In the genomic region with DNA sequence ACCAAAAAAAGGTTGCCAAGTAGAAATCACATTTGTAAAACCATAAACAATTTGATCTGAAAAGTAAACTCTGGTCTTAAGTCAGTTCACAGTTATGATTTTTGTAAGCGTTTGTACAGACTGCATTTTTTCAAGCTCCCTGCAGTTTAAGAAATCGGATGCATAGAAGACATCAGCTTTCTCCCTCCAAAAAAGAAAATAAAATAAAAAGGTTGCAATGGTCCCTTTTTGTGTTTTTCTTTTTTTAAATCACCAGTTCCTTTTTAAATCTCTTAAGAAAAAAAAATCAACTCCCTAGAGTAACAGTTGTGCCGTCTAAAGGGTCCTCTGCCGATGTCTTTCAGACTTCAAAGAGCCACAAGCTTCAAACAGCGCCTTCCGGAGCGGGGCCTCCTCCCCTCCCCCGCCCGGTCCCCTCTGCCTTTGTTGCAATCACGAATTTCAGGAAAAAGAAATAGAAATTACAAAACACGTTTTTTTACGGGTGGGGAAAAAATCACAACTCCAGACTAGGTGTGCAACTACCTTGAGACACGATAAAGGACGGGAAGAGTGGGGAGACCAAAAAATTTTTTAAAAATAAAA, we compare ENCODE assay signal across 10 mouse cellular contexts. TPM values are rescaled to one million over a fixed set of nuclear protein-coding genes. Genes with fewer than 3 reads are reported as not detected.
DNase-seq lines count a peak whose midpoint lies in the region; ATAC-seq lines count a peak whose summit lies in the region.
"Had no signal": no experiment of that assay in that cellular context is flagged by ENCODE, and none has a peak within 500 bp of the region (broad histone marks: within the 10 kb centered on the region; RNA-seq: fewer than 3 reads in every experiment).

No protein-coding gene starts in this region.

- peak overlapping the region; percentile 85 for H3K4me3 ChIP-seq in heart, embryonic 13.5 days
- peak overlapping the region; percentile 78 for H3K4me3 ChIP-seq in hindbrain, embryonic 15.5 days
- peak overlapping the region; percentile 100 for H3K4me3 ChIP-seq in midbrain, embryonic 14.5 days (replicated peaks; ENCODE audit: low read depth, low read length)

- WGBS in heart, embryonic 13.5 days = under 1% methylated on average over 14 of the region's 14 CpGs
- WGBS in hindbrain, embryonic 15.5 days = under 1% methylated on average over 14 of the region's 14 CpGs
- under 1% methylated on average over 14 of the region's 14 CpGs for WGBS in midbrain, embryonic 14.5 days

- no peaks in the 10 kb centered on the region for H3K9me3 ChIP-seq in heart, embryonic 13.5 days
- no peaks in the 10 kb centered on the region for H3K9me3 ChIP-seq in hindbrain, embryonic 15.5 days
- H3K9me3 ChIP-seq in midbrain, embryonic 14.5 days (ENCODE audit: control insufficient read depth, low read length) = no peaks in the 10 kb centered on the region

- H3K4me2 ChIP-seq in heart, embryonic 13.5 days = peak overlapping the region; percentile 93
- peak overlapping the region; percentile 72 for H3K4me2 ChIP-seq in hindbrain, embryonic 15.5 days
- H3K4me2 ChIP-seq in midbrain, embryonic 14.5 days (ENCODE audit: low read length) = peak overlapping the region; percentile 42

- no peaks in the 10 kb centered on the region for H3K27me3 ChIP-seq in heart, embryonic 13.5 days (replicated peaks)
- no peaks in the 10 kb centered on the region for H3K27me3 ChIP-seq in hindbrain, embryonic 15.5 days
- H3K27me3 ChIP-seq in midbrain, embryonic 14.5 days (ENCODE audit: control insufficient read depth, insufficient read depth, low read length) = no peaks in the 10 kb centered on the region

- H3K9ac ChIP-seq in heart, embryonic 13.5 days = peak overlapping the region; percentile 92
- peak overlapping the region; percentile 79 for H3K9ac ChIP-seq in hindbrain, embryonic 15.5 days
- H3K9ac ChIP-seq in midbrain, embryonic 14.5 days (replicated peaks; ENCODE audit: low read length) = peak overlapping the region; percentile 100

- H3K4me1 ChIP-seq in heart, embryonic 13.5 days = peaks cover 12% of the 10 kb centered on the region
- peaks cover 29% of the 10 kb centered on the region for H3K4me1 ChIP-seq in hindbrain, embryonic 15.5 days (replicated peaks)
- peaks cover 17% of the 10 kb centered on the region for H3K4me1 ChIP-seq in midbrain, embryonic 14.5 days (ENCODE audit: control insufficient read depth, insufficient read depth, low read length)

- intact Hi-C loops in heart, postnatal 25 days (cut with DNase I) = loop anchor here (5.0 to 10.0 kb wide), 2 partner anchors 234 to 1092 kb away; no protein-coding TSS in a partner anchor

- H3K27ac ChIP-seq in heart, embryonic 13.5 days (replicated peaks) = 0 out of 2 replicates have a peak overlapping the region, but pooled peaks have one; percentile 15
- H3K27ac ChIP-seq in hindbrain, embryonic 15.5 days (replicated peaks) = peak overlapping the region; percentile 97
- peak overlapping the region; percentile 100 for H3K27ac ChIP-seq in midbrain, embryonic 14.5 days (replicated peaks; ENCODE audit: low read depth, low read length)

- H3K36me3 ChIP-seq in heart, embryonic 13.5 days = no peaks in the 10 kb centered on the region
- H3K36me3 ChIP-seq in hindbrain, embryonic 15.5 days = no peaks in the 10 kb centered on the region
- peaks cover 34% of the 10 kb centered on the region for H3K36me3 ChIP-seq in midbrain, embryonic 14.5 days (ENCODE audit: control insufficient read depth, insufficient read depth, low read length)

- ATAC-seq in heart, embryonic 13.5 days (ENCODE audit: extremely low read depth, insufficient number of reproducible peaks, low FRiP score, low TSS enrichment) = no peak
- no peak for ATAC-seq in hindbrain, embryonic 15.5 days (ENCODE audit: low FRiP score, low read depth)
- no peak for ATAC-seq in midbrain, embryonic 14.5 days (ENCODE audit: low FRiP score, low TSS enrichment)
- ATAC-seq in megakaryocyte, adult 5-6 weeks (ENCODE audit: poor library complexity, severe bottlenecking) = no peak

- no peak for DNase-seq in heart, postnatal 25 days (ENCODE audit: low spot score)
- DNase-seq in brain, adult 2 months (ENCODE audit: low read depth, low spot score) = peak; percentile 23
- peak; percentile 85 for DNase-seq in midbrain, embryonic 14.5 days
- no peak for DNase-seq in urinary bladder, adult 18-20 months (ENCODE audit: low spot score in 2 of 2)
- DNase-seq in kidney, postnatal 14 days = no peak
- DNase-seq: thymus, postnatal 4 days had no signal

RNA-seq across cellular contexts. Expression of a gene that starts 1.8 kb away (rescaled TPM):
- 19.2 and 20.8 TPM in 2 replicates for polyA plus RNA-seq in heart, embryonic 13.5 days (2015; fragmentation: Nextera tagmentation; extraction: Ambion mirVana)
- under 1 TPM; 0.20 to 0.21 TPM for total RNA-seq in heart, postnatal 25 days (2021)
- polyA plus RNA-seq in hindbrain, embryonic 15.5 days (2015; fragmentation: Nextera tagmentation; extraction: Ambion mirVana) = 278 and 318 TPM in 2 replicates
- polyA plus RNA-seq in midbrain, embryonic 14.5 days (2014; fragmentation: Nextera tagmentation; extraction: Ambion mirVana) = 615 and 827 TPM in 2 replicates
- not detected in 2 replicates for total RNA-seq in megakaryocyte, adult 5-6 weeks (2015)
- total RNA-seq in megakaryocyte, adult 5-6 weeks (2017) = not detected in 2 replicates
- total RNA-seq: hematopoietic stem cell, adult 5-6 weeks had no signal

Comparison
In these comparisons a context has a peak if more than half of its experiments do, and no peak if none do; other contexts are left out.
1. H3K27ac ChIP-seq: peak in every context shown above with its lines; median percentile 100 in midbrain, embryonic 14.5 days; 97 in hindbrain, embryonic 15.5 days; 15 in heart, embryonic 13.5 days.
2. H3K4me2 ChIP-seq: peak in every context shown above with its lines; median percentile 93 in heart, embryonic 13.5 days; 72 in hindbrain, embryonic 15.5 days; 42 in midbrain, embryonic 14.5 days.
3. DNase-seq: peak in brain, adult 2 months (single experiment) and midbrain, embryonic 14.5 days (single experiment); none in heart, postnatal 25 days (single experiment), urinary bladder, adult 18-20 months (0 of 2) and kidney, postnatal 14 days (single experiment).
4. RNA of a gene that starts 1.8 kb away (polyA plus RNA-seq): 615 to 827 TPM in midbrain, embryonic 14.5 days and 278 to 318 TPM in hindbrain, embryonic 15.5 days; 19.2 to 20.8 TPM in heart, embryonic 13.5 days; every median in the first group is over 10 times any median in the second.
5. Peak in every context shown above with its lines, with median percentiles within 50 percentile points of each other: H3K4me3 ChIP-seq and H3K9ac ChIP-seq.